Mouse (Mus musculus): ENCODE results near the gene Primpol.

- TF ChIP-seq CTCF (IDR thresholded peaks at IDR 0.05; ENCODE audit: control insufficient read depth, insufficient read depth, insufficient replicate concordance, low read depth, low read length) (no peak), POLR2A (IDR thresholded peaks at IDR 0.05; ENCODE audit: control insufficient read depth, low read depth, low read length) (no peak)
Observed at GRCm38 (mm10) chr8:46622446-46623270, 5.6 kb upstream of the Primpol start.

Measured in testis, adult 2 months (tissue).